Mouse (Mus musculus) inflammation-experienced regulatory T-cells, adult 6 months (primary cell): Measurements from ENCODE around the gene St3gal2. TPM values are rescaled to one million over a fixed set of nuclear protein-coding genes. Genes with fewer than 3 reads are reported as not detected.
"Not testable (repeated sequence)": the region's sequence is repeated elsewhere in the genome, so short reads cannot be mapped to it uniquely, and the experiment has no call there.

ENCODE experiments used
- ATAC-seq: one replicate; pipeline ENCODE4 v1.8.0; 2017
- polyA plus RNA-seq, 3 experiments: library from polyadenylated mRNA; unstranded; fragments of 100-300 nt; shearing (Covaris generic); gene quantifications; one replicate each; pipeline ENCODE4 v1.2.1; 2017

St3gal2 gene
- polyA plus RNA-seq: 10 to 100 TPM in 1 of 3 experiments, 1 to 10 TPM in 2; 8.7 to 10.2 (median 8.9) TPM

GRCm38 (mm10) chr8:110919341-110920031 is at the start of gene St3gal2:
St3gal2 (plus strand) TSS chr8:110919922.
- ATAC-seq: peak; percentile 98

- ATAC-seq: no peak
These were observed 49.2 kb upstream of the St3gal2 start for GRCm38 (mm10) chr8:110870501-110870900.

GRCm38 (mm10) chr8:110877862-110878261 is 41.9 kb upstream of the St3gal2 start:
- ATAC-seq: no peak

GRCm38 (mm10) chr8:110881741-110882310 is 37.9 kb upstream of the St3gal2 start:
- no peak for ATAC-seq

GRCm38 (mm10) chr8:110883824-110884223 is 35.9 kb upstream of the St3gal2 start:
- no peak for ATAC-seq

- ATAC-seq: no peak
These were observed 33.1 kb upstream of the St3gal2 start for GRCm38 (mm10) chr8:110886634-110887033.

GRCm38 (mm10) chr8:110887551-110887950 is 32.2 kb upstream of the St3gal2 start:
- no peak for ATAC-seq

- no peak for ATAC-seq
These were observed 31.3 kb upstream of the St3gal2 start for GRCm38 (mm10) chr8:110888441-110888840.

- ATAC-seq: no peak
These were observed 30.9 kb upstream of the St3gal2 start for GRCm38 (mm10) chr8:110888860-110889259.

GRCm38 (mm10) chr8:110889904-110890470 is 29.7 kb upstream of the St3gal2 start:
- ATAC-seq: no peak

GRCm38 (mm10) chr8:110892040-110892439 is 27.7 kb upstream of the St3gal2 start:
- no peak for ATAC-seq

- no peak for ATAC-seq
These were observed 26.8 kb upstream of the St3gal2 start for GRCm38 (mm10) chr8:110892913-110893312.

GRCm38 (mm10) chr8:110894851-110895250 is 24.9 kb upstream of the St3gal2 start:
- ATAC-seq: no peak

GRCm38 (mm10) chr8:110895254-110895653 is 24.5 kb upstream of the St3gal2 start:
- ATAC-seq: no peak

GRCm38 (mm10) chr8:110895812-110896211 is 23.9 kb upstream of the St3gal2 start:
- ATAC-seq: no peak

GRCm38 (mm10) chr8:110897495-110897894 is 22.2 kb upstream of the St3gal2 start:
- no peak for ATAC-seq

- ATAC-seq: no peak
These were observed 18.7 kb upstream of the St3gal2 start for GRCm38 (mm10) chr8:110901056-110901455.

GRCm38 (mm10) chr8:110901839-110902578 is 17.7 kb upstream of the St3gal2 start, which contains the start of gene Fuk:
Fuk (minus strand) TSS chr8:110902488.
- ATAC-seq: peak; percentile 98

- no peak for ATAC-seq
These were observed 17.1 kb upstream of the St3gal2 start for GRCm38 (mm10) chr8:110902579-110902965.

- ATAC-seq: no peak
These were observed 14.3 kb upstream of the St3gal2 start for GRCm38 (mm10) chr8:110905404-110905803.

GRCm38 (mm10) chr8:110906682-110907081 is 13.0 kb upstream of the St3gal2 start:
- no peak for ATAC-seq

- ATAC-seq: not testable (repeated sequence)
These were observed 9.9 kb upstream of the St3gal2 start for GRCm38 (mm10) chr8:110909850-110910249.
